Mouse (Mus musculus) cortical plate, adult 2 months (tissue): ENCODE data around the gene 3830406C13Rik.

Experiments used
- CTCF ChIP-seq: fragments of 200-500 bp; IDR thresholded peaks from 2 replicates; pipeline ENCODE4 v1.5.1; 2011; ENCODE audit warnings: mild to moderate bottlenecking, control low read depth, low read length; ENCODE audit not compliant: insufficient read depth; ENCODE audit errors: extremely low read depth
- POLR2A ChIP-seq: fragments of 200-500 bp; IDR thresholded peaks from 2 replicates; pipeline ENCODE4 v1.6.1; 2011; ENCODE audit warnings: mild to moderate bottlenecking, low read length, control low read depth; ENCODE audit not compliant: insufficient read depth; ENCODE audit errors: extremely low read depth

DNA sequence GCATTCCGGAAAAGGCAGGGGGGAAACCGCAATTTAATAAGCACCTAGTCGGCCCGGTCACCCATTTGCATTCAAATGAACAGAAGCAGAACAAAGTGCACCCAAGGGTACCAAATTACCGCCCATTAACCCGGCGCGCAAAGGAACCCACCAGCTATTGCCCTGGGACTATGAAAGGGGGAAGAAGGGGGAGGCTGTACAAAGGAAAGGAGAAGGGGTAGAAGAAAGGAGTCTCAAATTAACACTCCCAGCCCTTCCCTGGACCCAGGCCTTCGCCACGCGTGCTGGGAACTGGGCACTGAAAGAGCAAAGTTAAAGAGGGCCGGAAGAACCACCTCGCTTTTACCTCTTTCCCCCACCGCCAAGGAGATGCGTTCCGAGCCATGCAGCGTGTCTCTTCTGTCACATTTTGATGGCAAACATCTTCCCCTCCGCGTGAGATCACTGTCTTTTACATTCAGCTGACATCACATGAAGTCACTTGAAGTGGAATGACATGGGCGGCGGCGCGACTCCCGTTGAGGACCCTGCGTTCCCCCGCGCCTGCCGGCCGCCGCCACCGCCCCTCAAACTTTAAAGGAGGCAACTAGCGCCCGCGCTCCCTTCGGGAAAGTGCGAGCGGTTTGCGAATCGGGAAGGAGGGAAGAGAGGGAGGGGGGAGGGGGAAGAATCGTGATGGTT is 61.4 kb downstream of the 3830406C13Rik start:
- TF ChIP-seq CTCF (no peak), POLR2A (no peak)
